23 mouse cellular contexts compared by ENCODE assay signal in the genomic region with DNA sequence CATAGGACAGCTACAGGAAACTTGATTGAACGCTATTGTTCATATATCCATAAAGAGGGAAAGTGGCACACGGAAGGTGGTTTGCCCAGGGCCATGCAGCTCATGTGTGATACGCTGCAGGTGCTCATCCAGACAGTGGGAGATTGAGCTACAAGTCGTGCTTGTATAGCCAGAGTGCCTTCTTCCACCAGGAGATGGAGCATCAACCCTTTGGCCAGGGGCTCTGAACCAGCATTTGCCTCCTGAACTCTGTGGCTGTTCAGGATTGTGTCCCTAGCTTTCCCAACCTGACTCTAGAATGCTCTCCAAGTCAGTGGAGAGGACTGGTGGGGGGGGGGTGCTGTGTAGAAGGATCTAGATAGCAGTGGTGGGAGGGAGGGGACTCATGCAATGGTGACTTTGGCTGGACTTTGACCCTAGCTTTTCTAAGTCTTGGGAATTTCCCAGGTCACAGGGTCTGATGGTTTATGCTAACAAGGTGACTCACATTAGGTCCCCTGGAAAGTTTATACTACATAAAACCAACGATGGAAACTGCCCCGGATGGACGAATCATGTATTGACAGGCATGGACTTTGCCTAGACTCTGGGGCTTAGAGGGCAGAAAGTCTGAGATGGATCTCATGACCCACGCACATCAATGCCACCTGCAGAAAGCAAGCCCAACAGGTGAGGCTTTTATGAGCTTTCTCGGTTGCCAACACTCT. TPM values are rescaled to one million over a fixed set of nuclear protein-coding genes. Genes with fewer than 3 reads are reported as not detected.
DNase-seq lines count a peak whose midpoint lies in the region; ATAC-seq and TF ChIP-seq lines count a peak whose summit lies in the region.
"Had no signal": no experiment of that assay in that cellular context is flagged by ENCODE, and none has a peak within 500 bp of the region (broad histone marks: within the 10 kb centered on the region; RNA-seq: fewer than 3 reads in every experiment).

No protein-coding gene starts in this region.

- H3K9me3 ChIP-seq in ES-Bruce4 (replicated peaks; ENCODE audit: control insufficient read depth, insufficient read depth, low read length, poor library complexity, severe bottlenecking), result no peaks in the 10 kb centered on the region
- H3K9me3 ChIP-seq in stomach, embryonic 14.5 days (ENCODE audit: control insufficient read depth, low read depth, low read length), result no peaks in the 10 kb centered on the region
- no peaks in the 10 kb centered on the region for H3K9me3 ChIP-seq in forebrain, embryonic 12.5 days
- H3K9me3 ChIP-seq: embryonic facial prominence, embryonic 10.5 days; heart, embryonic 15.5 days; liver, embryonic 13.5 days; neural tube, embryonic 15.5 days had no signal

- DNase-seq in layer of hippocampus, adult 2 months (ENCODE audit: low spot score in 2 of 2), result no peak
- no peak for DNase-seq in layer of hippocampus, postnatal 36 days
- peak; percentile 10 for DNase-seq in adipocyte (ENCODE audit: low spot score)
- DNase-seq in cerebellum, adult 9-10 months, result no peak
- DNase-seq: adrenal gland, postnatal 14 days; cerebellum, adult 11-12 months; gastrocnemius, postnatal 10 days; heart, adult 18-20 months; layer of hippocampus, adult 9-11 months; liver, embryonic 13.5 days; lung, postnatal 14 days; right cerebral cortex, postnatal 14 days; thymus, postnatal 14 days had no signal

- no peak for TF ChIP-seq EP300 in ES-Bruce4 (IDR thresholded peaks at IDR 0.05; ENCODE audit: insufficient read depth, low read depth, low read length)

- no peak overlapping the region for H3K4me3 ChIP-seq in layer of hippocampus, adult 2 months
- H3K4me3 ChIP-seq in ES-Bruce4 (ENCODE audit: low read depth, low read length), result no peak overlapping the region
- no peak overlapping the region for H3K4me3 ChIP-seq in stomach, embryonic 14.5 days (ENCODE audit: low read depth, low read length)
- H3K4me3 ChIP-seq in forebrain, embryonic 12.5 days (replicated peaks), result no peak overlapping the region
- H3K4me3 ChIP-seq: embryonic facial prominence, embryonic 10.5 days; heart, embryonic 15.5 days; liver, embryonic 13.5 days; megakaryocyte, embryonic 14.5 days; neural tube, embryonic 15.5 days had no signal

- H3K4me1 ChIP-seq in ES-Bruce4 (ENCODE audit: control insufficient read depth, insufficient read depth, low read length), result peaks cover 22% of the 10 kb centered on the region
- 0 out of 2 replicates have a peak, but pooled peaks cover 2% of the 10 kb centered on the region for H3K4me1 ChIP-seq in stomach, embryonic 14.5 days (ENCODE audit: control insufficient read depth, insufficient read depth, low read length)
- H3K4me1 ChIP-seq in forebrain, embryonic 12.5 days, result 0 out of 2 replicates have a peak, but pooled peaks cover 9% of the 10 kb centered on the region
- H3K4me1 ChIP-seq: heart, embryonic 15.5 days; neural tube, embryonic 15.5 days had no signal

- 83% methylated on average over 9 of the region's 9 CpGs for WGBS in stomach, embryonic 14.5 days
- WGBS in forebrain, embryonic 12.5 days, result 91% methylated on average over 9 of the region's 9 CpGs

- no peaks in the 10 kb centered on the region for H3K36me3 ChIP-seq in ES-Bruce4 (ENCODE audit: control insufficient read depth, insufficient read depth, low read length, poor library complexity, severe bottlenecking)
- H3K36me3 ChIP-seq in stomach, embryonic 14.5 days (ENCODE audit: control insufficient read depth, insufficient read depth, low read length), result no peaks in the 10 kb centered on the region
- no peaks in the 10 kb centered on the region for H3K36me3 ChIP-seq in forebrain, embryonic 12.5 days (replicated peaks)
- H3K36me3 ChIP-seq: embryonic facial prominence, embryonic 10.5 days; heart, embryonic 15.5 days; liver, embryonic 13.5 days; neural tube, embryonic 15.5 days had no signal

- no peak for TF ChIP-seq POLR2A in ES-Bruce4 (IDR thresholded peaks at IDR 0.05; ENCODE audit: insufficient read depth, low read length)

- H3K27ac ChIP-seq in layer of hippocampus, adult 2 months, result no peak overlapping the region
- H3K27ac ChIP-seq in ES-Bruce4 (ENCODE audit: insufficient read depth, low read length), result no peak overlapping the region
- H3K27ac ChIP-seq in stomach, embryonic 14.5 days (ENCODE audit: low read length), result no peak overlapping the region
- H3K27ac ChIP-seq in forebrain, embryonic 12.5 days, result no peak overlapping the region
- H3K27ac ChIP-seq: embryonic facial prominence, embryonic 10.5 days; heart, embryonic 15.5 days; liver, embryonic 13.5 days; neural tube, embryonic 15.5 days had no signal

- no peak overlapping the region for H3K4me2 ChIP-seq in stomach, embryonic 14.5 days (replicated peaks; ENCODE audit: low read depth, low read length)
- H3K4me2 ChIP-seq in forebrain, embryonic 12.5 days, result no peak overlapping the region
- H3K4me2 ChIP-seq: heart, embryonic 15.5 days; liver, embryonic 13.5 days; neural tube, embryonic 15.5 days had no signal

- peak; percentile 23 for TF ChIP-seq CTCF in layer of hippocampus, adult 2 months (conservative IDR thresholded peaks at IDR 0.05)
- TF ChIP-seq CTCF in ES-Bruce4 (IDR thresholded peaks at IDR 0.05; ENCODE audit: low read depth, low read length), result peak; percentile 17

- ATAC-seq in stomach, embryonic 14.5 days (ENCODE audit: insufficient number of reproducible peaks, insufficient read depth, low FRiP score, low read depth), result peak; percentile 70
- ATAC-seq in forebrain, embryonic 12.5 days (ENCODE audit: low FRiP score), result no peak
- ATAC-seq: activated CD4-positive, CD25-positive, alpha-beta regulatory T cell, adult 4 months; hindbrain, embryonic 16.5 days; midbrain, embryonic 16.5 days had no signal

- no peaks in the 10 kb centered on the region for H3K27me3 ChIP-seq in ES-Bruce4 (ENCODE audit: control insufficient read depth, insufficient read depth, low read length, poor library complexity, severe bottlenecking)
- H3K27me3 ChIP-seq in stomach, embryonic 14.5 days (ENCODE audit: control insufficient read depth, insufficient read depth, low read length), result no peaks in the 10 kb centered on the region
- no peaks in the 10 kb centered on the region for H3K27me3 ChIP-seq in forebrain, embryonic 12.5 days
- H3K27me3 ChIP-seq: heart, embryonic 15.5 days; liver, embryonic 13.5 days; neural tube, embryonic 15.5 days had no signal

- no peak overlapping the region for H3K9ac ChIP-seq in ES-Bruce4 (ENCODE audit: low read depth, poor library complexity, severe bottlenecking)
- H3K9ac ChIP-seq in stomach, embryonic 14.5 days (replicated peaks; ENCODE audit: low read depth, low read length), result no peak overlapping the region
- H3K9ac ChIP-seq in forebrain, embryonic 12.5 days, result no peak overlapping the region
- H3K9ac ChIP-seq: heart, embryonic 15.5 days; liver, embryonic 13.5 days; neural tube, embryonic 15.5 days had no signal

RNA-seq across cellular contexts. Expression of a gene that starts 27.6 kb away (rescaled TPM):
- total RNA-seq in layer of hippocampus, adult 2 months (2021), result 10 to 100 TPM in 1 of 2 experiments, 1 to 10 TPM in 1; 8.7 to 11.1 TPM
- 10 to 100 TPM in 1 of 2 experiments, 1 to 10 TPM in 1; 8.2 to 10.4 TPM for total RNA-seq in layer of hippocampus, postnatal 36 days (2021)
- 29.0 and 32.2 TPM in 2 replicates for polyA plus RNA-seq in ES-Bruce4 (2011; ENCODE audit: insufficient read depth, insufficient read length, low read depth, missing spikeins)
- 5.0 and 5.6 TPM in 2 replicates for polyA plus RNA-seq in stomach, embryonic 14.5 days (2014; fragmentation: Nextera tagmentation; extraction: Ambion mirVana)
- 2.1 and 2.4 TPM in 2 replicates for polyA plus RNA-seq in forebrain, embryonic 12.5 days (2016; fragmentation: Nextera tagmentation; extraction: Ambion mirVana)
